Mouse (Mus musculus): ENCODE measurements around the gene Fmod.

- no peak for TF ChIP-seq CTCF (IDR thresholded peaks at IDR 0.05; ENCODE audit: control insufficient read depth, insufficient read depth, low read length)
- TF ChIP-seq POLR2A (IDR thresholded peaks at IDR 0.05; ENCODE audit: borderline replicate concordance, control insufficient read depth, low read depth, low read length), result no peak
Observed at GRCm38 (mm10) chr1:134055666-134056245, 18.7 kb downstream of the Fmod start.

Data from bone marrow, adult 2 months (tissue).